Mouse (Mus musculus): ENCODE data around the gene Dppa4. TPM values are rescaled to one million over a fixed set of nuclear protein-coding genes. Genes with fewer than 3 reads are reported as not detected.
"Not testable (repeated sequence)": the region's sequence is repeated elsewhere in the genome, so short reads cannot be mapped to it uniquely, and the experiment has no call there.

Dppa4 gene
- polyA plus RNA-seq, 1 experiment from 2014 or later: not detected

- 82% methylated on average over 4 of the region's 4 CpGs for WGBS
- no peak for ATAC-seq (ENCODE audit: low FRiP score, low TSS enrichment)
- H3K9me3 ChIP-seq (ENCODE audit: control insufficient read depth, low read length): no peaks in the 10 kb centered on the region
- no peaks in the 10 kb centered on the region for H3K27me3 ChIP-seq (ENCODE audit: control insufficient read depth, insufficient read depth, low read length)
- no peak overlapping the region for H3K4me2 ChIP-seq (replicated peaks; ENCODE audit: low read depth, low read length)
- H3K4me3 ChIP-seq (ENCODE audit: low read length): no peak overlapping the region
- no peaks in the 10 kb centered on the region for H3K36me3 ChIP-seq (ENCODE audit: control insufficient read depth, insufficient read depth, low read length)
- H3K4me1 ChIP-seq (ENCODE audit: control insufficient read depth, insufficient read depth, low read length): no peaks in the 10 kb centered on the region
- no peak overlapping the region for H3K27ac ChIP-seq (ENCODE audit: low read depth, low read length)
- no peak overlapping the region for H3K9ac ChIP-seq (ENCODE audit: low read depth, low read length)
These were observed 6.6 kb upstream of the Dppa4 start for GRCm38 (mm10) chr16:48276940-48277339.

- Histone ChIP-seq H3K9ac (ENCODE audit: low read depth, low read length) (no peak overlapping the region), H3K4me1 (ENCODE audit: control insufficient read depth, insufficient read depth, low read length) (no peaks in the 10 kb centered on the region), H3K4me3 (ENCODE audit: low read length) (no peak overlapping the region), H3K27me3 (ENCODE audit: control insufficient read depth, insufficient read depth, low read length) (no peaks in the 10 kb centered on the region), H3K27ac (ENCODE audit: low read depth, low read length) (no peak overlapping the region), H3K9me3 (ENCODE audit: control insufficient read depth, low read length) (no peaks in the 10 kb centered on the region), H3K4me2 (replicated peaks; ENCODE audit: low read depth, low read length) (no peak overlapping the region), H3K36me3 (ENCODE audit: control insufficient read depth, insufficient read depth, low read length) (no peaks in the 10 kb centered on the region)
- ATAC-seq (ENCODE audit: low FRiP score, low TSS enrichment): no peak
- WGBS: 91% methylated on average over 4 of the region's 4 CpGs
These were observed 2.6 kb upstream of the Dppa4 start for GRCm38 (mm10) chr16:48280883-48281282.

- WGBS: 74% methylated on average over 1 of the region's 1 CpGs
- Histone ChIP-seq H3K27ac (ENCODE audit: low read depth, low read length) (no peak overlapping the region), H3K4me2 (replicated peaks; ENCODE audit: low read depth, low read length) (no peak overlapping the region), H3K4me1 (ENCODE audit: control insufficient read depth, insufficient read depth, low read length) (no peaks in the 10 kb centered on the region), H3K9ac (ENCODE audit: low read depth, low read length) (no peak overlapping the region), H3K4me3 (ENCODE audit: low read length) (no peak overlapping the region), H3K9me3 (ENCODE audit: control insufficient read depth, low read length) (no peaks in the 10 kb centered on the region), H3K36me3 (ENCODE audit: control insufficient read depth, insufficient read depth, low read length) (no peaks in the 10 kb centered on the region), H3K27me3 (ENCODE audit: control insufficient read depth, insufficient read depth, low read length) (no peaks in the 10 kb centered on the region)
- ATAC-seq (ENCODE audit: low FRiP score, low TSS enrichment): no peak
These were observed 732 bp upstream of the Dppa4 start for GRCm38 (mm10) chr16:48282801-48283200.

- ATAC-seq (ENCODE audit: low FRiP score, low TSS enrichment): no peak
- Histone ChIP-seq H3K4me3 (ENCODE audit: low read length) (no peak overlapping the region), H3K9ac (ENCODE audit: low read depth, low read length) (no peak overlapping the region), H3K4me1 (ENCODE audit: control insufficient read depth, insufficient read depth, low read length) (no peaks in the 10 kb centered on the region), H3K4me2 (replicated peaks; ENCODE audit: low read depth, low read length) (no peak overlapping the region), H3K36me3 (ENCODE audit: control insufficient read depth, insufficient read depth, low read length) (no peaks in the 10 kb centered on the region), H3K27me3 (ENCODE audit: control insufficient read depth, insufficient read depth, low read length) (no peaks in the 10 kb centered on the region), H3K27ac (ENCODE audit: low read depth, low read length) (no peak overlapping the region), H3K9me3 (ENCODE audit: control insufficient read depth, low read length) (no peaks in the 10 kb centered on the region)
- WGBS: 87% methylated on average over 4 of the region's 4 CpGs
These were observed 2.0 kb downstream of the Dppa4 start for GRCm38 (mm10) chr16:48285517-48285916.

GRCm38 (mm10) chr16:48297384-48298136, 14.0 kb downstream of the Dppa4 start:
- Histone ChIP-seq H3K36me3 (ENCODE audit: control insufficient read depth, insufficient read depth, low read length) (no peaks in the 10 kb centered on the region), H3K4me2 (replicated peaks; ENCODE audit: low read depth, low read length) (no peak overlapping the region), H3K27ac (ENCODE audit: low read depth, low read length) (no peak overlapping the region), H3K4me3 (ENCODE audit: low read length) (no peak overlapping the region), H3K9ac (ENCODE audit: low read depth, low read length) (no peak overlapping the region), H3K4me1 (ENCODE audit: control insufficient read depth, insufficient read depth, low read length) (no peaks in the 10 kb centered on the region), H3K27me3 (ENCODE audit: control insufficient read depth, insufficient read depth, low read length) (no peaks in the 10 kb centered on the region), H3K9me3 (ENCODE audit: control insufficient read depth, low read length) (no peaks in the 10 kb centered on the region)
- 73% methylated on average over 14 of the region's 14 CpGs for WGBS
- ATAC-seq (ENCODE audit: low FRiP score, low TSS enrichment): no peak

GRCm38 (mm10) chr16:48299884-48300283, 16.4 kb downstream of the Dppa4 start:
- Histone ChIP-seq H3K27ac (ENCODE audit: low read depth, low read length) (no peak overlapping the region), H3K4me3 (ENCODE audit: low read length) (no peak overlapping the region), H3K36me3 (ENCODE audit: control insufficient read depth, insufficient read depth, low read length) (no peaks in the 10 kb centered on the region), H3K9ac (ENCODE audit: low read depth, low read length) (no peak overlapping the region), H3K27me3 (ENCODE audit: control insufficient read depth, insufficient read depth, low read length) (no peaks in the 10 kb centered on the region), H3K4me2 (replicated peaks; ENCODE audit: low read depth, low read length) (no peak overlapping the region), H3K9me3 (ENCODE audit: control insufficient read depth, low read length) (no peaks in the 10 kb centered on the region), H3K4me1 (ENCODE audit: control insufficient read depth, insufficient read depth, low read length) (no peaks in the 10 kb centered on the region)
- no peak for ATAC-seq (ENCODE audit: low FRiP score, low TSS enrichment)
- 77% methylated on average over 3 of the region's 3 CpGs for WGBS

DNA sequence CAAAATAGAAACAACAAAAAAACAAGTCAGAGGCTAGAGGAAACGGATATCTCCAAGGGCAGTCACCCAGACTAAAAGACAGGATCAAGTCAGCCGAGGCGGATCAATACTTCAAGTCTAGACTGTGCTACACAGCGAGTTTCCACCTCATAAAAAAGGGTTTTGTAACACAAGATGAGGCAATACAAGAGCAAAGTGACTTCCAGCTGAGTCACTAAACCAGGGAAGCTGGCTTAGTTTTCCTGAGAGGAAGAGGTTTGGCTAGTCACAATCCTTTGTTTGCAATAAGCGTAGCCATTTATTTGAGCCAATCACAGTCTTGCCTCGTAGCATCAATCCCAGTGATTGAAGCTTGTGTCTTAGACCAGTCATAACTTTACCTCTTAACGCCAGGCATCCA, 20.0 kb downstream of the Dppa4 start, which contains the start of gene Dppa2:
Gene Dppa2 (plus strand): TSS at position 400 of the 400 bp plus-strand sequence.
- ATAC-seq (ENCODE audit: low FRiP score, low TSS enrichment): no peak
- Histone ChIP-seq H3K9ac (ENCODE audit: low read depth, low read length) (no peak within 1 kb of the TSS), H3K27me3 (ENCODE audit: control insufficient read depth, insufficient read depth, low read length) (no peaks in the 10 kb centered on the region), H3K36me3 (ENCODE audit: control insufficient read depth, insufficient read depth, low read length) (no peaks in the 10 kb centered on the region), H3K4me2 (replicated peaks; ENCODE audit: low read depth, low read length) (no peak within 1 kb of the TSS), H3K27ac (ENCODE audit: low read depth, low read length) (no peak within 1 kb of the TSS), H3K4me1 (ENCODE audit: control insufficient read depth, insufficient read depth, low read length) (no peaks in the 10 kb centered on the region), H3K4me3 (ENCODE audit: low read length) (no peak within 1 kb of the TSS), H3K9me3 (ENCODE audit: control insufficient read depth, low read length) (no peaks in the 10 kb centered on the region)
- 75% methylated on average over 7 of the region's 7 CpGs for WGBS

DNA sequence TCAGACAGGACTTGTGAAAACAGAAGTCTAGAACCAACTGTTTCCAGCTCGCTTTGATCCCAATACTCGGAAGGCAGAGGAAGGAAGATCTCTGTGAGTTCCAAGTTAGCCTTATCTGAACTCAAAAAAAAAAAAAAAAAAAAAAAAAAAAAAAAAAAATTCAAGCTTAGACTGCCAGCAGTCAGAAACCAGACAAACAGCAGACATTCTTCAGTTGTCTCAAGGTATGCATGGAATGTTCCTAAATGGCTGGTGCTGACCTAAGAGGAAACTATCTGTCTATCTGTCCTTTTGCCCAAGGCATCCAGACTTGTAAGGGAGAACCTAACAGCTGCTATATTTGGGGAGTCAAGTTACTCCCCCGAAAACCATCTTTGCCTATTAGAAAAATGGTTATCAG, 20.4 kb downstream of the Dppa4 start:
- H3K36me3 ChIP-seq (ENCODE audit: control insufficient read depth, insufficient read depth, low read length): no peaks in the 10 kb centered on the region
- H3K9ac ChIP-seq (ENCODE audit: low read depth, low read length): no peak overlapping the region
- 81% methylated on average over 3 of the region's 3 CpGs for WGBS
- H3K9me3 ChIP-seq (ENCODE audit: control insufficient read depth, low read length): no peaks in the 10 kb centered on the region
- H3K27ac ChIP-seq (ENCODE audit: low read depth, low read length): no peak overlapping the region
- H3K4me3 ChIP-seq (ENCODE audit: low read length): no peak overlapping the region
- no peaks in the 10 kb centered on the region for H3K27me3 ChIP-seq (ENCODE audit: control insufficient read depth, insufficient read depth, low read length)
- no peak for ATAC-seq (ENCODE audit: low FRiP score, low TSS enrichment)
- H3K4me1 ChIP-seq (ENCODE audit: control insufficient read depth, insufficient read depth, low read length): no peaks in the 10 kb centered on the region
- no peak overlapping the region for H3K4me2 ChIP-seq (replicated peaks; ENCODE audit: low read depth, low read length)

GRCm38 (mm10) chr16:48308916-48309315, 25.4 kb downstream of the Dppa4 start:
- not testable (repeated sequence) for H3K4me2 ChIP-seq (replicated peaks; ENCODE audit: low read depth, low read length); H3K4me1 ChIP-seq (ENCODE audit: control insufficient read depth, insufficient read depth, low read length); H3K36me3 ChIP-seq (ENCODE audit: control insufficient read depth, insufficient read depth, low read length); H3K9ac ChIP-seq (ENCODE audit: low read depth, low read length); H3K4me3 ChIP-seq (ENCODE audit: low read length); ATAC-seq (ENCODE audit: low FRiP score, low TSS enrichment); H3K27ac ChIP-seq (ENCODE audit: low read depth, low read length); H3K9me3 ChIP-seq (ENCODE audit: control insufficient read depth, low read length); H3K27me3 ChIP-seq (ENCODE audit: control insufficient read depth, insufficient read depth, low read length)
- 92% methylated on average over 10 of the region's 10 CpGs for WGBS

All from kidney, embryonic 14.5 days (tissue).